Mouse (Mus musculus) heart, postnatal 14 days (tissue): ENCODE measurements around the gene Hmgcs1. TPM values are rescaled to one million over a fixed set of nuclear protein-coding genes. Genes with fewer than 3 reads are reported as not detected.
"Not testable (repeated sequence)": the region's sequence is repeated elsewhere in the genome, so short reads cannot be mapped to it uniquely, and the experiment has no call there.

Experiments
- DNase-seq, 2 experiments: peaks; one replicate each; pipeline ENCODE4 v3.0.0; 2021 to 2022
- intact Hi-C: fragments of 180-260 bp; cut with DNase I; formaldehyde crosslinking; loops from one replicate; pipeline ENCODE4 v1.15.1; 2025
- total RNA-seq, 2 experiments: library from RNA; stranded (reverse); gene quantifications; 2 replicates each; pipeline ENCODE4 v1.2.3; 2021

Hmgcs1 gene
- total RNA-seq, 2 experiments from 2014 or later = 50.6 to 51.5 TPM

DNA sequence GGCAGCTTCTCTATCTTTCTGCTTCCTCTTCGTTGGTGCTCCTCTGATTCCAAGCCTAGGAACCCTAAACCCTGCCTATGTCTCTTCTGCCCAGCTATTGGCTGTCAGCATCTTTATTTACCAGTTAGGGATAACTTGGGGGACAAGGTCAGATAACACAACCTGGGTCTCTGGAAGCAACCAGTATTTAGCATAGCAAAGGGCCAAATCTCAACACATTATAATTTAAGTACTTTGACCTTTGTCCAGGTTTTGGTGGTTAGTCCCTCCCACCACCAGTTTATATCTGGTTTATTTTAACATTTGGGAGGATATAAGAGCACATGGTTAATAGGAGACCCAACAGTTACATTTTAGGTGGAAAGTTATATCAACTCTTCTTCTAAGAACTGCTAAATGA lies 6.3 kb downstream of the Hmgcs1 start:
- DNase-seq = no peak
- intact Hi-C loops = loop anchor here (5.0 kb wide), 1 partner anchor 91 kb away; no protein-coding TSS in a partner anchor

DNA sequence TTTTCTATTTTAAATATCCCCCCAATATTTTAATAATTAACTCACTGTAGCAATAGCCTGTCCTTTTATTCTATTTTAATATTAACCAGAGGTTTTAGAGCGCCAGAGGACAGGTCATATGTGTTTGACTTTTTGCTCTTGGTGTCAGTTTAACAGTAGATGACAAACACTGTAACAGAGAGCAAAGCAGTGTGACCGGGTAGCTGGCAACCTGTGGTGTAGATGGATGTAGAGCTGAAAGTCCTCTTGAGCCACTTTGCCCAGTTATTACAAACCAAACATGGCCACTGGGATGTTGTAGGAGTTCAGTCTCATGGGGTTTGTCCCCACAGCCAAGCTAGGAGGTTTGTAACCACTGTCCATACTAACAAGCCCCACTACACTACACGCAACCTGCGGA lies 8.3 kb downstream of the Hmgcs1 start:
- no peak for DNase-seq
- intact Hi-C loops = loop anchor here (5.0 kb wide), 1 partner anchor 89 kb away; no protein-coding TSS in a partner anchor

- no peak for DNase-seq
- intact Hi-C loops = no loop called here
Observed at GRCm38 (mm10) chr13:119704280-119704679, 14.1 kb downstream of the Hmgcs1 start.

DNA sequence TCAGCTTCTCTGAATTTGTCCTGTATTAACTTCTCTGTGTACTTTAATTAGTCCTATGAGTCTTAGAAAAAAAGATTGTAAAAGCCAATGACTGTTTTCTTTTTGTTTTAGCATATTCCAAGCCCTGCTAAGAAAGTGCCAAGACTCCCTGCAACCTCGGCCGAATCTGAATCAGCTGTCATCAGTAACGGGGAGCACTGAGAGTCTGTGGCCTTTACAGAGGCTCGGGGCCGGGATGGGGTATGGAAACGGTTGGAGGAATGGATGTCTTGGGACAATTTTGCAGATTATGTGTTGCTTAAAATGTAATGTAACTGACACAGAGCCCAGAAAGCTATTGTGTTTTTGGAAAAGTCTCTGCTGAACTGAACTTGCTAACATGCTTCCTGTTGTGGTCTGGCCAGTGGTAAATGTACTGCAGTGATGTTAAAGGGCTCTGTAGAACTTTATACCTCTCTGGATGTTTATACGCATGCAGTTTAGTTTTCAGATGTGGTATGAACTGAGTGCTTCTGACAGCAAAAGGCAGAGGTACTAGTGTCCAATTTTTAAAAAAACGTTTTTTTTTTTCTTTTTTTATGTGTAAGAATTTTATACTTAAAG lies 16.2 kb downstream of the Hmgcs1 start:
- DNase-seq, intact Hi-C loops: not testable (repeated sequence)

- DNase-seq = no peak
- intact Hi-C loops = no loop called here
Observed at GRCm38 (mm10) chr13:119706953-119707352, 16.8 kb downstream of the Hmgcs1 start.

GRCm38 (mm10) chr13:119707906-119708305 lies 17.7 kb downstream of the Hmgcs1 start:
- no peak for DNase-seq
- intact Hi-C loops = no loop called here

DNA sequence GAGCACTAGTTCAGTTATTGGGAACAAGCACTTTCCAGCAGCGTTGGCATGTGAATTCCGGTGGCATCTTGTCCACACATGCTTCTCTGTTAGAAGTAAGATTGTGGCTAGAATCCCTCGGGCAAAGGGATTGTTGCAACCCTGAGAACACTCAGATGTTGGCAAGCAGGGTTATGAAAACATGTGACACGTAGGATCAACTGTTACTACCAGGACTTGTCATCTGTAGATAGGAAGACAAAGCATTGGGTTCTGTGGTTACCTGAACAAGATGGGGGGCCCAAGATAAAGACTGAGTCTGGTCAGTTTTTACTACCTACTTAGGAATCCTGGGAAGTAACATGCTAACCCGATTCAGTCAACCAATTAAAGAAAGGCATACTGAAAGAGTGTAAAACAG lies 18.8 kb downstream of the Hmgcs1 start:
- intact Hi-C loops = no loop called here
- DNase-seq = no peak

GRCm38 (mm10) chr13:119709388-119710267 lies 19.4 kb downstream of the Hmgcs1 start:
- intact Hi-C loops = no loop called here
- DNase-seq = no peak

- intact Hi-C loops = no loop called here
- DNase-seq = no peak
Observed at GRCm38 (mm10) chr13:119710268-119710610, 20.1 kb downstream of the Hmgcs1 start.

GRCm38 (mm10) chr13:119712463-119712862 lies 22.3 kb downstream of the Hmgcs1 start:
- intact Hi-C loops = no loop called here
- DNase-seq = no peak

GRCm38 (mm10) chr13:119713107-119713787 lies 23.1 kb downstream of the Hmgcs1 start:
- no peak for DNase-seq
- intact Hi-C loops = no loop called here

- intact Hi-C loops = no loop called here
- DNase-seq = no peak
Observed at GRCm38 (mm10) chr13:119713821-119714220, 23.6 kb downstream of the Hmgcs1 start.

GRCm38 (mm10) chr13:119716105-119716504 lies 25.9 kb downstream of the Hmgcs1 start:
- no peak for DNase-seq
- intact Hi-C loops = no loop called here

DNA sequence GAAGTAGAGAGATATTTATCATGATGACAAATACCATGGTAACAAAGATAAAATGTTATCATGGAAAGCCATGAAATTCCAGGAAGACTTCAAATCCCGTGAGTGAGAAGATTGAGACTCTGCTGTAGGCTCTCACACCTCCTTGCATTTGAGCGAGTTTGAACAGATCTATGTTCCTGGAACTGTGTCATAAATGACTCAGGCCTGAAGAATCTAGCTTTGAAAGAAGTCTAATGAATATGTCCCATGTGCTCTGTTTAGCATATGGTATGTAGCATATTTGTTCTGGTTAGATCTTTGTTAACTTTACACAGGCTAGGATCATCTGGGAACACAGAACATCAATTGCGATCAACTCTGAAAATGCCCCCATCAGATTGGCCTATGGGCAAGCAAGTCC lies 32.3 kb downstream of the Hmgcs1 start:
- intact Hi-C loops = loop anchor here (5.0 kb wide), 1 partner anchor 80 kb away; no protein-coding TSS in a partner anchor
- DNase-seq = no peak

DNA sequence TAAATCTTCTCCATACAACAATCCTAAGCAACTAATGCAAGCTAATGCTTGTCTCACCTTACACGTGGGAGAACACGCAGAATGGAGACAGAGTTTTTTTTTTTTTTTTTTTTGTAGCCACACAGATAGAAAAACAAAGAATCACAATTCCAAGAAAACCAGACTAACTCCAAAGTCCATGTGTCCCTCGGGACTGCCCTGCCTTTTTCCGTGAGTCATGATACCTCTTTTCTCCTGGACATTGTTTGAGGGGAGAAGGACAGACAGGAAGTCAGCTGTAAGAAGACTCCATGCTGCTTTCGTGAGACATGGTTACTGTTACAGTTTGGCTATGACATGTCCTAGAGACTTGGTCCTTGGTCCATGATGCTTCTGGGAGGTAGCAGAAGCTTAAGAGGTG lies 33.2 kb downstream of the Hmgcs1 start:
- intact Hi-C loops = loop anchor here (5.0 kb wide), 1 partner anchor 81 kb away; no protein-coding TSS in a partner anchor
- DNase-seq = no peak

DNA sequence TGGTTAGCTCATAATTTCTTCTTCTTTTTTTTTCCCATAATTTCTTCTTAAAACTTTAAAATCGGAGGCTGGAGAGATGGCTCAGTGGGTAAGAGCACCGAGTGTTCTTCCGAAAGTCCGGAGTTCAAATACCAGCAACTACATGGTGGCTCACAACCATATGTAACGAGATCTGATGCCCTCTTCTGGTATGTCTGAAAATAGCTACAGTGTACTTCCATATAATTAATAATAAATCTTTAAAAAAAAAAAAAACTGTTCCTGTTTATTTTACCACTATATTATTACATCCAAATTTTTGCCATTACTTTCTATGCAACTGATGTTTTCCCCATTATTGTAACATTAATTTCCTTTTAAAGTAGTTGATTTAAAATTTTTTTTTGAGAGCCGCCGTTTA lies 34.4 kb downstream of the Hmgcs1 start:
- no peak for DNase-seq
- intact Hi-C loops = loop anchor here (5.0 kb wide), 1 partner anchor 82 kb away; no protein-coding TSS in a partner anchor

DNA sequence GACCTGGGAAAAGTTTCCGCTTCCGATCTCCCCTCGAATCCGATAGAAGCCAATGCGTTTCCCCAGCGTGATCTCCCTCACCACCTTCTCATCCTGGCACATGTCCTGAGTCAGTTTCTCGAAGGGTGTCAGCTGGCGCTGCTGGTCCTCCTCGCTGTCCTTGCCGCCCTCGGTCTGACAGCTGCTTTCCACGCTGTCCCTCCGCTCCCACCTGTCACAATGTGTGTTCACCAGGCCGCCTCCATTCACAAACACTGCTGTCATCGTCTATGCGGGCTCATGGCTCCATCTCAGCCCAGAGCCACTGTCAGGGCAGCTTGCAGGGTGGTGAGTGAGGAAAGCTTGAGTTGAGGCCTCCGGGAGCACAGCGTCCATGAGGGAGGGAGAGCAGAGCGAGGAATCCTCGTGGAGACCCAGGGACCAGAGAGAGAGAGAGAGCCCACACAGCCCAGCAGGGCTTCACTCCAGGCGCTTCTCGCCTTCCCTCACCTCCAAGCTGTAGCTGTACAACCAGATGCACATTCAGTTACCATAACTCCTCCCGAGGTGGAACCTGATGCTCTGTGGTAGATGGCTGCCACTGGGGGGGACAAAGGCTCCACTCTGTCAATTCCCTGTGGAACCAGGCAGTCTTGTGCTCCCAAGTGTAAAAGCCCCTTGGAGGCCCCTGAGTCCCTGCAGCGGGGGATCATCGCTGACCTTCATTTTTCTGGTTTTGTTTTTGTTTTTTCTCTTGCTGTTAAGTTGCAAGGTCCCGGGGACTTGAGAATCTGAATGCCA lies 37.6 kb downstream of the Hmgcs1 start:
- DNase-seq = no peak
- intact Hi-C loops = no loop called here

GRCm38 (mm10) chr13:119729406-119729805 lies 39.2 kb downstream of the Hmgcs1 start:
- DNase-seq = no peak
- intact Hi-C loops = no loop called here

DNA sequence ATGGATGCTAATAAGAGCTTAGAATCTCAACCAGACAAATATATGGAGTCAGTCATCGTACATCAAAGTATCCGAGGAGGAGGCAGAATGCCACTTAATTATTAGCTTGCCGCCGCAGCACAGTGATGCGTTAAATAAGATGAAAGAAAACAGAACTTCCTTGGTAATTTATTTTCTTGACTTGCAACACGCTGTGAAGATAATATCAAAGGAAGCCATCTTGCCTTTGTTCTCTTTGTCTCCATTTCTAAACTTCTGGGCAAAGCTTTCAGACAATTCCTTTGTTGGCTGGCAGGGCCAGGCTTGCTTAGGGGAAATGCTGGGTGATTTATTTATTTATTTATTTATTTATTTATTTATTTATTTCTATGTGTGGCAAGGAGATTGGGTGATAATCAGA lies 41.3 kb downstream of the Hmgcs1 start:
- DNase-seq = no peak
- intact Hi-C loops = no loop called here
